ENCODE assay signal across 9 mouse cellular contexts in the genomic region with DNA sequence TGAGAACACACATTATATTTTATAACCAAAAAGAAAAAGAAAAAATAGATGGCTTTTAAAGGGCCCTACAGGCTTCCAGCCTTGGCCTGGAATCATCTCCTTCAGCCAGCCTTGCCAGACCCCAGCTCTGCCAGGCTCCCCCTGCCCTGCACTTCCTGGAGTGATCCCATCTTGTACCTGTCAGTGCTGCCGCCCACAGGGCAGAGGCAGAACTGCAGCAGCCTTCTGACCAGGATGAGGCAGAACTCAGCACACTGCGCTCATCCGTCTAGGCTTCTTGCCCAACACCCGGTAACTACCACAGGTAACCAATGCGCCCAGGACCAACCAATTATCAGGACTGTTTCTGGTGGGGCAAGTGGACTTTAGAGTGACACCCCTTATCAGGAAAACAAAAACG. TPM values are rescaled to one million over a fixed set of nuclear protein-coding genes. Genes with fewer than 3 reads are reported as not detected.
DNase-seq lines count a peak whose midpoint lies in the region; ATAC-seq and TF ChIP-seq lines count a peak whose summit lies in the region.
"Had no signal": no experiment of that assay in that cellular context is flagged by ENCODE, and none has a peak within 500 bp of the region (broad histone marks: within the 10 kb centered on the region; RNA-seq: fewer than 3 reads in every experiment).

No protein-coding gene starts in this region.

- H3K27me3 ChIP-seq in neural tube, embryonic 15.5 days (replicated peaks) = no peaks in the 10 kb centered on the region
- H3K27me3 ChIP-seq in heart, postnatal 0 days (ENCODE audit: control insufficient read depth, insufficient read depth, low read length) = peaks cover 39% of the 10 kb centered on the region

- no peak for TF ChIP-seq EP300 in heart, postnatal 0 days (IDR thresholded peaks at IDR 0.05; ENCODE audit: low read depth)

- no peak for ATAC-seq in CD4-positive, CD25-positive, alpha-beta regulatory T cell, adult 4 months
- ATAC-seq in neural tube, embryonic 15.5 days (ENCODE audit: low FRiP score) = no peak
- no peak for ATAC-seq in heart, postnatal 0 days (ENCODE audit: insufficient read depth, low read depth)

- no peak overlapping the region for H3K4me2 ChIP-seq in neural tube, embryonic 15.5 days
- H3K4me2 ChIP-seq in heart, postnatal 0 days (ENCODE audit: low read depth, low read length) = no peak overlapping the region
- H3K4me2 ChIP-seq: heart, embryonic 13.5 days had no signal

- TF ChIP-seq CTCF in heart, postnatal 0 days (IDR thresholded peaks at IDR 0.05; ENCODE audit: low read depth) = peak; percentile 72

- DNase-seq in CD4-positive, CD25-positive, alpha-beta regulatory T cell, adult 2 months (ENCODE audit: low read depth, low spot score) = peak; percentile 48
- DNase-seq in neural tube, embryonic 10.5 days (ENCODE audit: extremely low spot score, low spot score) = peak; percentile 50
- DNase-seq in cerebellum, postnatal 25 days = peak; percentile 78 to 87
- no peak for DNase-seq in heart, postnatal 0 days (ENCODE audit: low spot score)
- DNase-seq in lung, adult 18-20 months = peak; percentile 34 to 53
- peak; percentile 38 for DNase-seq in skeletal muscle tissue, adult 2 months (ENCODE audit: low read depth, low spot score)

- peaks cover 19% of the 10 kb centered on the region for H3K4me1 ChIP-seq in neural tube, embryonic 15.5 days
- H3K4me1 ChIP-seq in heart, postnatal 0 days (ENCODE audit: control insufficient read depth, insufficient read depth) = no peaks in the 10 kb centered on the region
- H3K4me1 ChIP-seq: heart, embryonic 13.5 days had no signal

- H3K9ac ChIP-seq in neural tube, embryonic 15.5 days (replicated peaks) = no peak overlapping the region
- no peak overlapping the region for H3K9ac ChIP-seq in heart, postnatal 0 days (replicated peaks; ENCODE audit: low read depth, low read length)
- H3K9ac ChIP-seq: heart, embryonic 13.5 days had no signal

- H3K4me3 ChIP-seq in neural tube, embryonic 15.5 days (replicated peaks) = no peak overlapping the region
- H3K4me3 ChIP-seq in heart, postnatal 0 days (ENCODE audit: low read depth, low read length) = no peak overlapping the region
- H3K4me3 ChIP-seq: heart, embryonic 13.5 days had no signal

- no peaks in the 10 kb centered on the region for H3K36me3 ChIP-seq in neural tube, embryonic 15.5 days
- H3K36me3 ChIP-seq in heart, postnatal 0 days (replicated peaks; ENCODE audit: control insufficient read depth, insufficient read depth, low read length) = no peaks in the 10 kb centered on the region
- H3K36me3 ChIP-seq: heart, embryonic 13.5 days had no signal

- WGBS in neural tube, embryonic 15.5 days = 45% methylated on average over 6 of the region's 6 CpGs
- WGBS in heart, postnatal 0 days = 38% methylated on average over 6 of the region's 6 CpGs

- H3K9me3 ChIP-seq in neural tube, embryonic 15.5 days (replicated peaks) = no peaks in the 10 kb centered on the region
- no peaks in the 10 kb centered on the region for H3K9me3 ChIP-seq in heart, postnatal 0 days (replicated peaks; ENCODE audit: control insufficient read depth, low read length)
- H3K9me3 ChIP-seq: heart, embryonic 13.5 days had no signal

- no peak overlapping the region for H3K27ac ChIP-seq in neural tube, embryonic 15.5 days (replicated peaks)
- H3K27ac ChIP-seq in heart, postnatal 0 days (ENCODE audit: low read depth) = no peak overlapping the region
- H3K27ac ChIP-seq: heart, embryonic 13.5 days had no signal

RNA-seq across cellular contexts. Expression of a gene that starts 22.0 kb away (rescaled TPM):
- polyA plus RNA-seq in CD4-positive, CD25-positive, alpha-beta regulatory T cell, adult 4 months (2017; shearing (Covaris generic)) = not detected
- 67.4 and 72.2 TPM in 2 replicates for polyA plus RNA-seq in neural tube, embryonic 15.5 days (2015; fragmentation: Nextera tagmentation; extraction: Ambion mirVana)
- total RNA-seq in heart, postnatal 0 days (2014; rRNA removed; ENCODE audit: low replicate concordance) = 0.93 and 2.4 TPM in 2 replicates
- 0.66 and 1.1 TPM in 2 replicates for polyA plus RNA-seq in heart, postnatal 0 days (2015; fragmentation: Nextera tagmentation; extraction: Ambion mirVana)

Comparison
In these comparisons a context has a peak if more than half of its experiments do, and no peak if none do; other contexts are left out.
1. RNA of a gene that starts 22.0 kb away (polyA plus RNA-seq): 67.4 to 72.2 TPM in neural tube, embryonic 15.5 days; 0.66 to 1.1 TPM in heart, postnatal 0 days and not detected in CD4-positive, CD25-positive, alpha-beta regulatory T cell, adult 4 months; every median in the first group is over 10 times any median in the second.